Mouse (Mus musculus): ENCODE measurements around the gene Ints14.
"Not testable (repeated sequence)": the region's sequence is repeated elsewhere in the genome, so short reads cannot be mapped to it uniquely, and the experiment has no call there.

Ints14 gene

DNA sequence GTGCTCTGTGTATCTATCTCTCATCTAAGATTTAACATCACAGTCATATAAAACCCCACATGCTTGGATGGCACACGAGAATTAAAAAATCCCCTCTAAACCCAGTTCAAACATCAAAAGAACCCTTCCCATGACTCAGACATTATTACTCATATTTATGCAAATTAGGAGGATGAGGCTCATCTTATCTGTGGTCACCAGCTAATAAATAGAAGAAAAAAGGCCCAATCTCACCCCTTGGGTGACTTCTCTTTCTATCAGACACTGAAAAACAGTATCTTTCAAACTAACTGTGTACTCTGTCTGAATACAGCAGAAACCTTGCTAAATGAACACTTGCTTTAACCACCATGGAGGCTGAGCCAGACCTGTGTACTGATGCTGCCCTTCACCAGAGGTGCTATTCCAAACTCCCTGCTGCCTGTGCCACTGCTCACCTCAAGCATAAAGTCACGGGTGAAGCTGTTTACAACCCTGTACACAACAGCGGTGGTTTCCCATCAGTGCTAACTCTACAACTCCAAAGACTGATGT is 58.0 kb downstream of the Ints14 start:
- DNase-seq (ENCODE audit: extremely low spot score): no peak

DNA sequence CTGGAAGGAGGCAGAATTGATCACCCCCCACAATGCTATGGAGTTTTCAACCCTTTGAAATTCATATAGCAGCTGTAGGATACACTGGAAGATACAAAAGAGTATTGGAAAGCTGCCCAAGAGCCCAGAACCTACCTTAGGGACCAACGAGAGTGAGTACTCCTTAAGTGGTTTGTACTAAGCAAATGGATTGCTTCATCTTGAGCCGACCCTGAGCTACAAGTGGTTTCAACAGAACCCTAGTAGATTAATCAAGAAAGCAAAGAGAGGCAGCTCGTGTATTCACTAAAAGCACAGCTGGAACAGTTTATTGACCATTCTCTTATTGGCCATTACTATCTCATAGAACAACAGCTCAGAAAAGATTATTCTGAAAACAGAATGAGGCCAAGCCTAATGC is 58.4 kb downstream of the Ints14 start:
- DNase-seq (ENCODE audit: extremely low spot score): no peak

DNA sequence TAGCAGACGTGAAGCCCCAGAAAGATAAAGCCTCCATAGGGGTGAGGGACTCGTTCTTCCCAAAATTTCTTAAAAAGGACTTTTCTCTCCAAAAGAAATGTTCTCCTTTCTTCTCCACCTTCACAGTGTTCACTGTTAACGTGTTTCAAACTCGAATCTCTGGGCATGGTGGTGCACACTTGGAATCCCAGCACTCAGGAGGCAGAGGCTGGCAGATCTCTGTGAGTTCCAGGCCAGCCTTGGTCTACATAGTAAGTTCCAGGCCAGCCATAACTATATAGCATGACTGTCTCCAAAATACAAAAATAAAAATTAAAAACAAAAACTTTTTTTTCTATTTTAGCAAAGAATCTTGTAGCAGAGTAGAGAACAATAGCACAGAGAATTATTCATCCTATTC is 59.4 kb downstream of the Ints14 start:
- no peak for DNase-seq (ENCODE audit: extremely low spot score)

DNA sequence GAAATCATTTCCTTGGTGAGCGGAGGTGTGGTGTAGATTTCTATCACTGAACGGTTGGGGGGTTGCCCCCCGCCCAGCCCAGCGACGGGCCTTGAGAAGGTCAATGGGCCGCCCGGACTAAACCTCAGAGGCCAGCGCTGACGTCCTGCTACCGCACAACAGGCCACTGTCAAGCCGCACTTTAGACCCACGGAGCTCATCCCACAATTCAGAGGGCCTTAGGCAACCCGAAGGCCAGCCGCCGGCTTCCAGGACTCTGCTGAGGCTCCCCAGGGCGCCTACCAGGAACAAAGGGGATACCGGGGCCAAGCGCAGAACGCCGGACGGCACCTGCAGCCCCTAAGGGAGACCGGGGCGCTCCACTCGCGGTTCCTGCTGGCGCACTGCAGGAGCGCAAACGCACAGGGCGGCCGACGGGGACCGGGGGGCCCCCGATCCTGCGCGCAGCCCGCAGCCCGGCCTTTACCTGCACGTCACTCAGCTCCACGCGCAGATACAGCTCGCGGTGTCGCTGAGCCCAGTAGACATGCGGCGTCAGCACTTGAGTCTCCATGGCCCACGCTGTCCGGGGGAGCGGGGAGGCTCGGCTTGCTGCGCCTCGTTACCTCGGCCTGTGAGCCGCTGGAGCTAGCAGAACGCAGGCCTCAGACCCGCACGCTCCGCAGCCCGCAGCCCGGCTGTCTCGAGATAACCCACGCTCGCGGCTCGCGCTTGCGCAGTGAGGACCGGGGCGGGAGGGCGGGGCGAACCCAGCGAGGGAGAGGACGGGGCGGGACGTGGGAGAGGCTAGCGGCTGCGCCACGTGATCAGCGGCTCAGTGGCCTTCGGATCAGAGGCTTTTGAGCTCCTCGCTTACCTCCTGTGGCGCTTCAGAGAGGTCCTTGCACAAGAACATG is 60.5 kb downstream of the Ints14 start, which contains the start of gene Hacd3:
TSS of gene Hacd3 (minus strand) at position 703 of the 896 bp plus-strand sequence.
- peak; percentile 93 for DNase-seq (ENCODE audit: extremely low spot score)

DNA sequence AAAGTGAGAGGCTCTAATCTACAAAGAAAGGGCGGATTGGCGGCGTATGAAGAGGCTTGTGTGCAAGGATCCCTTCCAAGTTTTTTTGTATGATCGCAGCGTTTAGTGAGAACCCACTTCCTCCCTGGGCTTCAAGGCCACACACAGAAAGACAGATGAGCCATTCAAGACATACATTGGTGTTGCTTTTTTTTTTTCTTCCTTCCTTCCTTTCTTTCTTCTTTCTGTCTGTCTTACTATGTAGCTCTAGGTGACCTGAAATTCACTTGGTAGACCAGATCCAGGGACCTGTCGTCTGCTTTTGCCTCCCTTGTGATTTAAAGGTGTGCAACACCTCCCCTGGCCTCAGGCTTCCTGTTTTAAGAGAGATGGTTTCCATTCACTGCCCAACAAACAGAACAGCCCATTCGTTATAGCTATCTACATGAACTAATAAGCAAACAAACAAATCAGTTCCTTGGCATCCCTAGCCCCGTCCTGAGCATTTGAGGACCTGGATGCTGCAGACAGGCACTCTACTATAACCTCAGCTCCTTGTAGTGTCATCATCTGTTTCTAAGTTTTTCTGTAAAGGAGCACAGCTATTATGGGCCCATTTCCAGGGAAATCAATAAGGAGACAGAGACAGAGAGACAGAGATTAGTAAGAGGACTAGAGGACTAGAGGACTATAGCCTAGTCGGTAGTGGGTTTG is 61.3 kb downstream of the Ints14 start:
- DNase-seq (ENCODE audit: extremely low spot score): no peak

DNA sequence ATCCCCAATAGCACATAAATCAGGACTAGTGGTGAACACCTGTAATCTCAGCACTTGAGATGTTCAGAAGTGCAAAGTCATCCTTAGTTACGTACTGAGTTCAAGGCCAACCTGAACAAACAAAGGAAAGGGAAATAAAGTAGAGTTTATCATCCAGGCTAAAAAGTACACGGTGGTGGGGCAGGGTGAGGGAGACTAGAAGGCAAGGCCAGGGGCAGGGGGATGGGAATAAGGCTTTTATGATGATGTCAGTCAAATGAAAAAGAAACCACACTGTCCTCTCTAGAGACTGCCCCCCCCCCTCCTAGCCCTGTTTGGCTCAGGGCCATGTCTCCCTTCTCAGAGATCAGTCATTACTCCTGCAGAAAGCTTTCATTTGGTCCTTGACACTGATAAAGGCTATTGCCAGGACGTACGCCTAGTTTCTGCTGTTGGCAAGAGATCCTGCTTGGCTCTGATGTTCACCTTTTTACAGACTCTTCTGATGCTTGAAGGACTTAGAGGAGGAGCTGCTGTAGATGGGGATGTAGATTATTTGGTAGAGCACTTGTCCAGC is 62.0 kb downstream of the Ints14 start:
- DNase-seq (ENCODE audit: extremely low spot score): no peak

DNA sequence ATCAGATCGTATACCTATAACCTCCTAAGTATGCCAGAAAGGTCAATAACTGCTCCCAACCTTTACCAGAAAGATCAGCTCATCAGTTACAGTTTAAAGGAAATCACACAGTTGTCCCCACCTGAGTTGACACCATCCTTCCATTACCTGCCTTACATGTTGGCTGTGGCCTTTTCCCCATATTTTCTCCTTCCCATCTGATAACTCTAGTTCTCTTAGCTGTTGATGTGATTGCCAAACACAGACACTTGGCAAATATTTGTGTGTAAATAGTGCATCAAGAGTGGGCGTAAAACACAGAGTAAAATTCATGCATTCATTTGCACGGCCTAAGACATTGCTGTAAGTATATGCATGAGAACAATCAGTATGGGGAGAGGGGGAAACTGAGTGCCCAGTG is 62.7 kb downstream of the Ints14 start:
- no peak for DNase-seq (ENCODE audit: extremely low spot score)

DNA sequence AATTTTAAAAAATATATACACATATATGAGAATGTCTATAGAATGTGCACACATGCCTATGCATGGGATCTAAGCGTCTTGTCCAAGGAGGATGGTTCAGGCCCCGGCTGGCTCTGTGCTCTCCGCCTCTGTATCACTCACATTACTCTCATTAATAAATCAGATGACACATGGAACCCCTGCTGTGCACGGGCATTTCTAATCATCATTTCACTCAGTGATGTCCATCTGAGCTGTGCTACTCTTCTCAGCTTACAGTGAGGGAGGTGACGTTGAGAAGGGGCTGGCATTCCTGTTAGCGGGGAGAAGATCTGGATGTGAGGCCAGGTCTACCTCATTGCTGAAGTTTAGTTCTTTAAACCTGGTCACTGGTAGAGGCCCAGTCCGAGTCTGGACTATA is 66.5 kb downstream of the Ints14 start:
- DNase-seq (ENCODE audit: extremely low spot score): no peak

DNA sequence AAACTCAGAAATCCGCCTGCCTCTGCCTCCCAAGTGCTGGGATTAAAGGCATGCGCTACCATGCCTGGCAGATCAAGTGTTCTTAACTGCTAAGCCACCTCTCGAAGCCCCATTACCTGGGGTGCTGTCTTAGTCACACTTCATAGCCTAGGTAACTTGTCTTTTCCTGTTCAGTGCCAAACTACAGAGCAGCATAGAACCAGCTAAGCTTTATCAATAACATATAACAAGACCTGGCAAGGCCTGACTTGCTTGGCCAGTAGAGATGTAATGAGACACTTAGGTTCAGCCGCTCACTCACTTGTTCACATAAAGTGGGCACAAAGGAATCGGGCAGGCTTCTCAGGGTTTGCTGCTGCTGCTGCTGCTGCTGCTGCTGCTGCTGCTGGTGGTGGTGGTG is 67.6 kb downstream of the Ints14 start:
- DNase-seq (ENCODE audit: extremely low spot score): no peak

DNA sequence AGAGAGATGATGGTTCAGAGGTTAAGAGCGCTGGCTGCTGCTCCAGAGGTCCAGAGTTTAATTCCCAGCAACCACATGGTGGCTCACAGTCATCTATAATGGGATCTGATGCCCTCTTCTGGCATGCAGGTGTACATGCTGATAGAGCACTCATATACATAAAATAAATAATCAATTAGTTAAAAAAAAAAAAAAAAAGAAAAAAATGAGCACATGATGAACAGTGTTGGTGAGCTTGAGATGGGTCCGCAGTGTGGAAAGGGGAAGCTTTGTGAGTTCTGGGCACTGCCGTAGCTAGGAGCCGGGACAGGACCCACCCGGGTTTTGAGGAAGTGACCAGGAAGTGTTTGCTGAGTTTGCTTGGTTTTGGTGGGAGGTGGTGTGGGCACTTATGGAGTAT is 70.7 kb downstream of the Ints14 start:
- DNase-seq (ENCODE audit: extremely low spot score): not testable (repeated sequence)

DNA sequence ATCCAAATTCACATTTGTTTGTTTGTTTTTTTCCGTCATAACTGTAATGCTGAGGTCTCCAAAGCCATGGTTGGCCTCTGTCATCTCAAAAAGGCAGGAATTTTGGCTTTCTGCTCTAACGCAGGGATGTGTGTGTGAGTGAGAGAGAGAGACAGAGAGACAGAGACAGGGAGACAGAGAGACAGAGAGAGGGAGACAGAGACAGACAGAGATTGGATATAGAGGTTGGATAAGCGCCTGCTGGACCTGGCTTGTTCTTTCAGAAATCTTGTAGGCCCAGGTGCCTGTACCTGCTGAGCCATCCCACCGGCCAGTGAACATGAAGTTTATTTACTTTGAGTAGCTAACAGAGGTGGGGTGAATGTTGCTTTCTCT is 71.2 kb downstream of the Ints14 start:
- DNase-seq (ENCODE audit: extremely low spot score): no peak

DNA sequence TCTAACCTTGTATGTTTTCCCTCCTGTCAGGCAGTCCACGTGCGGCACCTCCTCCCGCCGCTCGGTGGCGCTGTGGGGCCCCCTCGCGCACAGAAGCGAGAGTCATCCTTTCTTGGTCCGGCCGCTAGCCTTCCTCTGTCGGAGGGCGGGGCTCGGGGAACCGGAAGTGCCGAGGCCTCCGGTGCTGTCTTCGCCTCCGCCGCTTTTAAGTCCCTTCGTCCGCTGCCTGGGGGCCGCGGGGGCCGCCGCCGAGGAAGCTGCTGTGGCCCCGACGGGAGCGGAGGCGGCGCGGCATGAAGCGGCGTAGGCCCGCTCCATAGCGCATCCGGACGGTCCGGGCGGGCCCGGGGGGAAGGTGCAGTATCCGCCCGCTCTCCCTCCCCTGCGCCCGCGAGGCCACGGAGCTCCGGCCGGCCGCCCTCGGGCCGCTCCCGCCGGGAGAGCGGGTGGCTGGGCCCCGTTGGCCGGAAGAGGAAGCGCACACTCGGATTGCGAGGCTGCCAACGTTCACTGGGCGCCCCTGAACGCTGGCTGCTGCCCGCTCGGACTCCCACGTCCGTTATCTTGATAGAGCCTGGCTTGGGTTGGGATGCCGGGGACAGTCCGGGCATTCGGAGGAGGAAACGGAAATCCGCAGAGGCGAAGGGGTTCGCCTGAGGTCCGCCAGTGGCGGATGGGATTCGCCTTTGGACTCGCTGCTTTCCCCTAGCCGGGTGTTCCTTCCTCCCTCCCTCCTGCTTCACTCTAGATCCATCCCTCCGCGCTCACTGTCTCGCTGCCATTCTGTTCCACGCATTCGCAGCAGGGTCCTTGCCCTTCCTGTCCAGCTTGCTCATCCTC is 71.8 kb downstream of the Ints14 start, which contains the start of gene Dpp8:
TSS of gene Dpp8 (plus strand) at position 146 of the 840 bp plus-strand sequence.
- DNase-seq (ENCODE audit: extremely low spot score): peak; percentile 93

DNA sequence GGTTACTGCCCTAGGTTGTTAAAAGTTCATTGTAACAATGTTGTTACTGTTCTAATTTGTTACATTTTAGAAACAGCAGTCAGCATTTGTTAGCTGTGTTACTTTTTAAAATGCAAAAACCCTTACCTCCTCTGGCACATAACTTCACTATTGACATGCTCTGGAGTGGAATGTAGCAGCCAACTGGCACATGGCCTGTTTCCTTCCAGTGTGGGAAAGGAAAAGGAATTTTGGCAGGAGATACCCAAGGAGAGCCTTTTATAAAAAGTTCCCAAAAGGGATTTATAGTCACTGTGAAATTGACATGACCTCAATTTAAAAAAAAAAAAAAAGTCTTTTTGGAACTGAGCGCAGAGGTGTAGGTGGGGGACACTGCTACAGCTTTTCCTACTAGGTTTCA is 75.8 kb downstream of the Ints14 start:
- no peak for DNase-seq (ENCODE audit: extremely low spot score)

Data from embryo, embryonic 9.5 days (tissue).